Mouse (Mus musculus) embryo, embryonic 11.5 days (tissue): ENCODE measurements around the gene Adamtsl5.

Experiments used
- DNase-seq: peaks from one replicate; pipeline ENCODE4 v3.0.0-alpha.2; 2012; ENCODE audit warnings: low read depth, low spot score

Adamtsl5 gene

DNA sequence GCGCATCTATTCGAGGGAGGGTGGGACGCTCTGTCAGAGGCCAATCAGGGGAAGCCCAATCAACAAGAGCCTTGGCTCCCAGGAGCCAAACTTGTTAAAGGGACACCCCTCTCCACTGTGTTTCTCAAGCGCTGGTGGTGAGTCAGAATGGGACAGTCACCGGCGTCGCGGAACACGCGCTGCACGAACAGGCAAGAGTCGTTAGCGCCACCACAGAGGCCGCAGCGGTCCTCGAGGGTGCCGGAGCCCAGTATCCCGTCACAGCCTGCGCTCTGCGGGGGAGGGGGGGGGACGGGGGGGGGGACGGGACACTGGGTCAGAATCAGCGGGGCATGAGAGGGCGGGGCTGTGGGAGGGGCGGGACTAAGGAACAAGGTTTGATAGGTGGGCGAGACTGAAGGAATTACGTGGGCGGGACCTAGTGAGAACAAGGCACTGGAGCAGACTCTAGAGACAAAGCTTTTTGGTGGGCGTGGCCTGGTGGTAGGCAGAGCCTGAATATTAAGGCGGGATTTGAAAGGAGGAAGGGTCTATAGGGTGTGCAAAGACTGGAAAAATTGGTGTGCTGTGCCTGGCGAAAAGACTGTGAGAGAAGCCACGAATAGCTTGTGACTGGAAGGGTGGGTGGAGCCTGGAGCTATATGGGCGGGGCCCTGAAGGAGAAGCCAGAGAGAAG, 5.3 kb downstream of the Adamtsl5 start:
- no peak for DNase-seq

DNA sequence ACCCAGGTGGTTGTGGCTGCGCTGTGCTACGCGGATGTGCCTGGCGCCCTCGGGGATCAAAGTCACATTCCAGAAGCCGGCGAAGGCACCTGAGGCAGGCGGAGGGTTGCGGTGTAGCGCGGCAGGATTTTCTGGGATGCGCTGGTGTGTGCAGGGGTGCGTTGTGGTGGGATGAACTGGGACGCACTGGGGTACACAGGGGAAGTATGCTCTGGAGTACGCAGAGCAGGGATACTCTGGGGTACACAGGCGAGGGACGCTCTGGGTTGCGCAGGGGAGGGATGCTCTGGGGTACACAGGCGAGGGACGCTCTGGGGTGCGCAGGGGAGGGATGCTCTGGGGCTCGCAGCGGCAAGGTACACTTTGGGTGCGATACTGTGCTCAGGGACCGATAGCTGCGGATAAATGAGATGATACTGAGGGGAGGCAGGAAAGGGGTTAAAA, 5.9 kb downstream of the Adamtsl5 start:
- DNase-seq, result no peak

DNA sequence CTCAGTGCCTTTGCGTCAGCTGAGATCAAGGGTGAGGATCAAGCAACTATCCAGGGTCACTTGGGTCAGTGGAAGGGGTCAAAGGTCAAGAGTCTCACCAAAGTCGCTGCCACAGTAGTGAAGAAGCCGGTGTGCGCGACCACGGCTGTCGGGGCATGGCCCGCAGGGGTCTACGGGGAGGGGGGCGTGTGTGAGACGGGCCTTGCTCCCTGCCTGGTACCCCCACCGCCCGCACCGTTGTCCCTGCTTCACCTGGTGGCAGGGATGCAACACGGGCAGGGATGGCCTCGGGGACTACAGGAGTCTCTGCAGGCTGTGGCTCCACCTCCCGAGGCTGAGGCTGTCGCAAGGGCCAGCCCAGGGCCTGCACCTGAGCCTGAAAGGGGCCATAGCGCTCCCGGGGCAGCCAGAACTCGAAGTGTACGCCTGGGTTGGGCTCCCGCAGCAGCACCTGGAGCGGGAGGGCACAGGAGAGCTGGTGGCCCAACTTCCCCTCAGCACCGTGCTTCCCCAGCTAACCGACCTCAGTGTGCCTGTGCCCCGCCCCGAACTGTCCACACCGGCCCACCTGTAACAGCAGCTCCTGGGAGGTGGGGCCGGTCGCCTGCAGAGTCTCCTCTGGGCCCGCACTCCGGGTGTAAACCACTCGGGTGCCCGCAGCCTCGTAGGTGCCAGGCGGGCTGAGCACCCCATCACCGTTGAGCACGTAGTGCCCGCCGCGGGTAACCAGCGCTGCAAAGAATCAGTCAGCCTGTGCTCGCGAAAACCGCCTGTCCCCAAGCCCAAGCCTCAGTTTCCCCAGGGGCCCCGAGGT, 6.5 kb downstream of the Adamtsl5 start:
- DNase-seq, result no peak

DNA sequence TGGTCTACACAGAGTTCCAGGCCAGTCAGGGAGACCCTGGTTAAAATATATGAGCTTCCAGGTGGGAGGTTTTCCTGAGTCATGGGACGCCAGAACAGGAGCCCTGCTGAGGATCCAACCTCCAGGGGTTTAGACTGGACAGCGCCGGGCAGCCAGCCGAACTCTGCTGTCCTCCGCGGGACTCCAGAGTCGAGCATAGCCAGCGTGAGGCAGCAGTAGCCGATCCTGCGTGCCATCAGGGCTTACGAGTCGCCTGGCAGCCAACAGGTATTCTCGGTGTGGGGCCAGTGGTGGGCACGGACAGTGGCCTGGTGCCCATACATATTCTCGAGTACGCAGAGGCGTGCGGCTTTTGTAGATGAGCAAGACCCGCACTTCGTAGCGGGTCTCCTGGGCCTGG, 7.2 kb downstream of the Adamtsl5 start:
- DNase-seq, result no peak

DNA sequence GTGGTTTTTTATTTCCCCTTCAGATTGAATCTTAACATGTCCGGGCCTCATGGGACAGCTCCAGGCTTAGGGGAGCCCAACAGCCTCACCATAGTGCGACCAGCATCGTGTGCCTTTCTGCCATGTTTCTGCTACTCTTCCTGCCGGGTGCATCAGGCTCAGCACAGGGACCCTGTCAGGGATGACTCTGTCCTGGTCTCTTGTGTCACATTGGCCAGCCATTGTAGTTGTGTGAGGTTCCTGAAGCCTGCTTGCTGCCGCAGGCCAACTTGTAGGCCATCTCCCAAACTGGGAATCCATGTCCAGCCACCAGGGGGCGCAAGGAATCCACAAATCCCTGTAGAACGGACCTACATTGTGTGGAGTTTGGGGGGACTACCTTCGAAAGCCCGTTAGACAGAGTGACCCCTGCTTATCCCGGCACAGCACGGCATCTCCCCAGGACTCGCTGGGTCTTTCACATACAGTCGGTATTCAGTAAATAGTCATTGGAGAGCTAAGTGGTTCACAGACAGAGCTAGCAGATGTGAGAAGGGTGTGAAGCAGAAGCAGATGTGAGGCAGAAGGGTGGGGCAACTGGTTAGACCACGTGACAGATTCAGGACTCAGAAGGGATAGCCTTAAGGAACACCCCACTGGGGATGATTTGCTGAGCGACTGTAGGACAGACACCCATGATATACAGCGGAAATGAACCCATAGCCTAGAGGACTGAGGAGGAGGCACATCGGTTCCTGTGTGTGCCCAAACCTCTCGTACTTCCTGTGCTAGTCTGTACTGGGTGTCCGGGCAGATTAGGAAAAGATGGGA, 8.1 kb downstream of the Adamtsl5 start:
- peak; percentile 71 for DNase-seq

DNA sequence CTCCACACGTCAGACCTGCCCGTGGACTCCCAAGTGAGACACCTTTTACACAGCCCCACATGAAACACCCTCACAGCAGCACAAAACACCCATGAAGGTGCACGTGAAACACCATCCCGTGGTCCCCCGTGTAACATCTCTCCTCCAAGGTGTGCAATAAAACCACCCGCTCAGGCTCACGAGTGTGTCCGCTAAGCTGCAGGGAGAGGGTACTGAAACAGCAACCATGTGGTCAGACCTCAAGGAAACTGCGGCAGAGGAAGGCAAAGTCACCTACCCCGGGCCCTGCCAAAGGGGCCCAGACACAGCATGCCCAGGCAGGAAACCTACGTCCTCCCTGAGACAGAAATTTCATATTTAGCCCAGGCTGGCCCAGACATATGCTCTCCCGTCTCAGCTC, 11.9 kb downstream of the Adamtsl5 start:
- DNase-seq, result no peak

DNA sequence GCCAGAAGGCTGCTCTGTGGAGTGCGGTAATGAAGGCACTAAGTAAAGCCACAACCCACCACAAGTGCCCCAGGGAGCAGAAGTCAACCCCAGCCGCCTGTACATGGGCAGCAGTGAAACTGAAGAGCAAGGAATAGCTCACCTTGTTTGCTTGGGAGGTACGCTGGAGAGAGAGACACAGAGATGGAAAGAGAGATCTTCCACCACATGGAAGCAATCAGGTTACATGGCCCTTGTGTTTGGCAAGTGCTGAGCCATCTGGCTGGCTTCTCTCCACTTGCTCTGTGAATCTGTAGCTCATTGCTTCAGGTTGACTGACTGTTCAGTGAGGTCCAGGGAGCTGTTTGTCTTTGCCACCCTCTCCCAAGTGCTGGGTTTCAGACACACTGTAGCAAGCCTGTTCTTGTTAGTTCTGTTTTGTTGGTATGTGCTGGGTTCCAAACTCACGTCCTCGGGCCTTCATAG, 15.7 kb downstream of the Adamtsl5 start:
- DNase-seq, result no peak

DNA sequence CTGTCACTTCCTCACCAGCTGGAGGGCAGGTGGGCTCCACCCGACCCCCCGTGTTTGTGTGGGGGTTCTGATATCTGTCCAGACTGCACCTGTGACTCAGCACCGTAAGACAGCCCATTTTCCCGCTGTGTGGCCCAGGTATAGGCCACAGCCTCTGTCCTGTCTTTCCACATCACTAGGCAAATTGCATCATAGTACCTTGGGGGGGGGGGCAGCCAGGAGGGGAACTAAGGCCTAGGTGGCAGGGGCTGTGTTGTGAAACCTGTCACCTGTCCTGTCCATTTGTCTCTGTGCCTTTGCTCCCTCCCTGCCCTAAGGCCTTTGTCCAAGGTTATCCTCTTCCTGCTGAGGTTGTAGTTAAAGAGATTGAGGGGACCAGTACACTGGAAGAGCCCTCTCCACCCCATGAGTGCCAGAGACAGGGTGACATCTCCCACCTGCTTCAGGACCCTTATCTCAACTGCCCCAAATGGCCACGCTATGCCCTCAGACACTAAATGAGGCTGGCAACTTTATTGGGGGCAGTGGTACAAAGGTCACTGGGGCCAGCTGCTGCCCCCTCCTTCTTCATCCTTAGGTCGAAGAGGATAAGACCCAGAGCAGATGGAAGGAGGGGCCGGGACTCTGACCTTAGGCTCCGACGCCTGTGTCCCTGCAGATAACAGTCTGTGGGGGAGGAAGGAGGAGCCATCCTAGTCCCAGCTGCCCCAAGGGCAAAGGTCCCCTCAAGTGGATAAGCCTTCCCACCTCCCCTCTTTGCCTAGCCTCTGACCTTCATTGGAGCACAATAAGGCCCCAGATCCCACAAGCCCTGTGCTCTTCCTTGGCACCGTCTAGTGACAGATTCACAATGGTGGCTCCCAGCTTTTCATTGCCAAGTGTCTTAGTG, 16.3 kb downstream of the Adamtsl5 start:
- DNase-seq, result no peak

DNA sequence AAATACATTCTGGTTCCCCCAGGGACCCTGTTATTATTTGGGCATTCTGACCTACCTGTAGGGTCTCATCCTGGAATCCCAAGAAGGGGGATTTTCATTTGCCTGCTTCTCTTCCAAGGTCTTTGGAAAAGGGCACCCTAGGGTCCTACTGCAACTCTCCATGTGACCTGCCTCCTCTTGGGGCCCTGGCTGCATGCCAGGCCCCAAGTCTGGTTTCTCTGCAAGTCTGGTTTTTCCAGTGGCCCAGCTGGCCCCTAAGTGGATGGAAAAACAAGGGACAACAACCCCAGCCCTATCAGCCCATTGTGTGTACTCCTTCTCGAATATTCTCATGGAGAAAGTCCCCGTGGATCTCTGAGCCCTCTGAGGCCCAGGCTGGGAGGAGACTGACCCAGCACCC, 17.3 kb downstream of the Adamtsl5 start:
- DNase-seq, result no peak

DNA sequence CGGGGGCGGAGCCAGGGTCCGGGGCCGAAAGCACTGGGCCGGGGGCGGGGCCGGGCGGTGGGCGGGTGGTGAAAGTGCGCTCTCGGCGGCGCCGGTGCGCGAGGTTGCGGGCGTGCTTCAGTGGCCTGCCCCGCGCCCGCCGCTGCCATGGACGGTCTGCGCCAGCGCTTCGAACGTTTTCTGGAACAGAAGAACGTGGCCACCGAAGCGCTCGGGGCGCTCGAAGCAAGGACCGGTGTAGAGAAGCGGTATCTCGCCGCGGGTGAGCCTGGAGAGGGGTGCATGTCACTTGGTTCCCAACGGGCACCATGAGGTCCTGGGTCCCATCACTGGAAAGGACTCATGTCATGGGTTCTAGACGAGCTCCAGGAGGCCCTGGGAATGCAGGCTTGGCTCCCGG, 18.1 kb downstream of the Adamtsl5 start:
- no peak for DNase-seq

DNA sequence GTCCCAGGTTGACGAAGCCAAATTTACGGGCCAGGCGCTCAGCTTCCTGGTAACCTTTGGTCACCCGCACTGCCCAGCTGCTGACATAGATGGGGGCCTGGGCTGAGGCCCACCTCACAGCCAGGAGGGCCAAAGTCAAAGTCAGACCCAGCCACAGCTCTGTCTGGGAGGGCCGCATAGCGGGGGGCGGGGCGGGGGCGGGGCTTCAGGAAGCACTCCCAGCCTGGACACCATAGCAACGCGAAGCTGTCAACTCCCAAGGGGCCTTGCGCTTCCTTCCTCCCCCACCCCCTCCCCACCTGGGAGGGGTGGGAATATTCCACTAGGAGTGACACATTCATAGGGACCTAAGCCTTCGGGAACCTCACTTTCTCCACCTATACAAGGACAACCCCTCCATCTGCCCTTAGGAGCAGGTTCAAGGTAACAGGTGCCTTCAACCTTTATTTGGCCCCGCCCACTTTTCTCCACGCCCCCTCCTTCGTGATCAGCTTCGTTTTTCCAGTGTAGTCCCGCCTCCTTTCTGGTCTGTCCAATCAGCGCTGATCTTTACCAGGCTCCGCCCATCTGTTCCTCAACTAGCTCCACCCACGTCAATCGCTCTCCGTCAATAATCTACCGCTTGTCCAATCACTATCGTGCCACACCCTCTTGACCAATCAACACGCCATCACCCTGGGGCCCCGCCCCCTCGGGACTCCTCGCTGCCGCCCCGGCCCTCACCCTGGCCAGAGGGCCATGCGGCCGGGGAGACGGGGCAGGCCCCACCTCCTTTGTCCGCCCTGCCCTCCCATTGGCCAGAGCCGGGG, 18.7 kb downstream of the Adamtsl5 start, which contains the start of the genes Pcsk4 and Reep6:
TSS of gene Pcsk4 (minus strand) at position 226 of the 809 bp plus-strand sequence.
TSS of gene Reep6 (plus strand) at position 681 of the 809 bp plus-strand sequence.
- peak; percentile 94 for DNase-seq

DNA sequence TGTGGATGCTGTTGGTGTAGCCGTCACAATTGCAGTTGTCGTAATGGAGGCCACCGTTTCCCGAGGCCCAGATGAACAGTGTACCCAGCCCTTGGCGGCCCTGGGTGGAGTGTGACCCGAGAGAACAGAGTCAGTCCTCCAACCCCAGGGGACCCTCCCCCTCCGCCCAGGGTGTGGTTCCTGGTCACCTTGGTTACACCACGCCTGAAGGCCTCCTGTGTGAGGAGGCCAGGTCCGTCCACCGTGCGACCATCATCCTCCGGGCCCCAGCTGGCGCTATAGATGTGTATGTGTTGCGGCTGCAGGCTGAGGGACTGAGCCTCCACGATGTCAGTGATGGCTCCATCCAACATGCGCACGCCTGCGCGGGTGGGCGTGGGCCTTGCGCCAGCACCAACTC, 23.2 kb downstream of the Adamtsl5 start:
- no peak for DNase-seq

DNA sequence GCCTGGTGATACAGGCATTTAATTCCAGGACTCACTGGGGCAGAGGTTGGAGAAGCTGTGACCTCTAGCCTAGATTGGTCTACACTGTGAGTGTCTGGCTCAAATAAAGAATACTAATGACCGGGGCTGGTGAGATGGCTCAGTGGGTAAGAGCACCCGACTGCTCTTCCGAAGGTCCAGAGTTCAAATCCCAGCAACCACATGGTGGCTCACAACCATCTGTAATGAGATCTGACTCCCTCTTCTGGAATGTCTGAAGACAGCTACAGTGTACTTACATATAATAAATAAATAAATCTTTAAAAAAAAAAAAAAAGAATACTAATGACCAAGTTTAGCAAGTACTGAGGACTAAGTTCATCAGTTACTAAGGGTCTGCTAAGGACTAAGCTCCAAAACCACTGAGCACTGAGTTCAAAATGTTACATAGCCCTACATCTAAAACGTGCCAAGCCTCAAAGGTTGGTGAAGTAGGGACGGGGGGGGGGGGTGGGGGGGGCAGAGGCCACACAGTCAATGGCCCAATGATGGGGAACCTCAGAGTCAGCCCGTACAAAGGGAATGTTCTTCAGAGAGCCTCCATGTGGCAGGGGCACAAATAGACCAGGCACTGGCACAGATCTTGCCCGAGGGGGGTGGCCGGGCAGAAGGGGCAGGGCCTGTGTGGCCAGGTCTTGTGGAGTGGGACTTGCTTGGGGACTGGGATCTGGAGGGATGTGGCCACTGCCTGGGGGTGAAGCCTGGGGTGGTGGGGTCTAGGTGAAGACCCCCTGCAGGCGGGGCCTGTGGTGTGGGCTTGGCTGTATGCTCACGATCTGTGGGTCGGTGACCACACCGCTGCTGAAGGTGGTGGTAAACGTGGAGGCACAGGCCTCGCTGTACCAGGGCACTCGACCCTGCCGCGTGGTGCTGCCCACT, 23.8 kb downstream of the Adamtsl5 start:
- DNase-seq, result no peak

DNA sequence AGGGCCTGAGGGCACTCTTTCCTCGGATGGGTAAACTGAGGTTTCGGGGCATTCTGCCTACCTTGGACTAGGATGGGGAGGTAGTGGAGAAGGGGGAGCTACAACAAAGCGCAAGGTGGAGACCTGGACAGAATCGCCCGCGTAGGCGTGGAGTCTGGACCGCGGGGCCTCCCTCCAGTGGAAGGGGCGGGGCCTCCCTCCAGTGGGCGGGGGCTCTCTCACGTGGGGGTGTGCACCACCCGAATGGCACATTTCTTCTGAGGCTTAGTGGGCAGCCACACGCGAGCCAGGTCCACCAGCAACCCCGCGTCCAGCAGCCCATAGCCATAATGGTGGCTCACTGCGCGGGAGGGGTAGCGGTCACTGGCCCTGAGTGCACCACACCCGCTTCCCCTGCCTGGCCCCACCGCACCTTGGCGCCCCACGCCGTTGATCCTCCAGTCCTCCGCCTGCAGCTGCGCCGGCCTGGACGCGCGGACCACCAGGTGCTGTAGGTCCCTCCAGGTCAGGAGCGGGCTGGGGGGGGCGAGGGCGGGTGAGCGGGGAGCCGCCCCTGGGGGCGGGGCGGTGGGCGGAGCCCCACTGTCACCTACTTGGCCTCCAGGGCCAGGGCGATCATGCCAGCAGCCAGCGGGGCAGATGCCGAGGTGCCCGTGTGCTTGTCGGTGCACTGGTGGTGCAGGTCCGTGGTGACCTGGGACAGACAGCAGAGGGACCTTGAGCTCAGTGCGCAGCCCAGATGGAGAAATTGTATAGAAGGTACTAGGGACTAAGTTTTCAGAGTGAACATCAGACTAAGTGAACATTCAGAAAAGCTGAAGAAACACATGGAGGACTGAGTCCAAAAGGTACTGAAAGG, 24.7 kb downstream of the Adamtsl5 start:
- no peak for DNase-seq

DNA sequence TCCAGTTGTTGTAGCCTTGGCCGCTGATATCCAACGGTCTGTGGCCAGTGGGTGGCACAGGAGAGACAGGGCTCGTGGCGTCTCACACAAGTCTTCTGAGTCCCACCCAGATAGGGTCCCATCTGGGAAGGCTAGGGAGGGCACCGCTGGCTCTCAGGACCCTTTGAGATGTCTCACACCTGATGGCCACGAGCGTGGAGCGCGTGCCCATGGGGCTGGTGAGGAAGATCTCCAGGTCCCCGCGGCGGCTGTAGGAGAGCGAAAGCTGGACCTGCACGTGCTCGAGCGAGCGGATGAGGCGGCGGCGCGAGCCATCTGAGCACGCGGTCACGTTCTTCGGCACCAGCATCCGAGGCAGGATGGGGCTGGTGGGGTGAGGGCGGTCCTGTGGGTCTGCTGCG, 25.4 kb downstream of the Adamtsl5 start:
- DNase-seq, result no peak

DNA sequence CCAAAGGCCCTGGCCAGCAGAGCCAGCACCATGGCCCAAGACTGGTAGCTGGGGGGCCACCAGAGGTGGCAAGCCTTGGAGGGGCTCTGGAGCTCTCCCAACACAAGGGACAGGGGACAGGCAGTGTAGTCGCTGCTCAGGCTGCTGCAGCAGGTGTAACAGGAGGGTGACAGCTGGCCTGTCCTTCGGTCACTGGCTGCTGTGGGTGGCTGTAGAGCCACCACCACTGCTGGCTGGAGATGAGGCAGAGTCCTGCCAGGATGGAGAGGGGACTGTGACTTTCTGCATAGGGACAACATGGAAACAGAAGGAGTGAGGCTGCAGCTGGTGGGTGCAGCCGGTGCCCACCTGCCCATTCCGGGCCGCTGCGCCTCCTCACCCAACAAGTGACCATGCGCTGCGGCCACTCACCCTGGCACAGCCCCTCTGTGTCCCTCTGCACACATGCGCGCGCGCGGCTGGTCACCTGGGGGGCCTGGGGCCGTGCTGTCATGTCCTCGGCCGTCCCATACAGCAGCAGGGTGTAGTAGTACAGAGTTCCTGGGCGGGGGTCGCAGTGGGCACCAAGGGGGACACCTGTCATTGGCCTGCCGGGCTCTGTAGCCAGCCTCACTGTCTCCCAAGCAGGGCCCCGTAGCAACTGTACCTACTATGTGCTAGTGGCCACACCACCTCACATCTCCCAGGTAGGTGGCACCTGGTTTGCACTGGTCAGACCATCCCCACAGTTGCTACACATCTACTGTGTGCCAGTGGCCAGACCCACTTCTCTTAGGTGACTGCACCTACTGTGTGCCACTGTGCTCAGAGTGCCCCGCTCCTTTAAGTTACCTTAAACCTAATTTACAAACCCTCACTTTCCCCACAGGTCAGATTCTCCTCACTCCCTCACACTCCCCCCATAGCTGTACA, 26.3 kb downstream of the Adamtsl5 start:
- DNase-seq, result no peak
